Mouse (Mus musculus) mouse embryonic stem cell (cell line): ENCODE measurements around the gene Cryba4.

Source experiments
- in situ Hi-C, 2 experiments: fragments of 300-500 bp; cut with MboI; formaldehyde crosslinking; loops; 1 replicate in 1 of 2; 3 replicates in 1 of 2; pipeline ENCODE4 v1.14.3; 2019 to 2020; ENCODE audit warnings: low sequenced_read_pairs in 2 of 2, low pct_unique_long_range_greater_than_20kb in 1 of 2, mixed read lengths in 1 of 2; ENCODE audit not compliant: unreplicated experiment in 1 of 2

Gene Cryba4

GRCm38 (mm10) chr5:112243539-112244274 is 8.6 kb downstream of the Cryba4 start:
- in situ Hi-C loops, result loop anchor here (5.0 to 10.0 kb wide), 3 partner anchors 79 to 181 kb away; partner anchors contain the start of gene Tfip11 (in 1 of the 2)

GRCm38 (mm10) chr5:112243041-112243440 is 9.3 kb downstream of the Cryba4 start:
- in situ Hi-C loops, result loop anchor here (5.0 to 10.0 kb wide), 3 partner anchors 79 to 182 kb away; partner anchors contain the start of gene Tfip11 (in 1 of the 2)

- in situ Hi-C loops, result loop anchor here (5.0 to 10.0 kb wide), 3 partner anchors 80 to 182 kb away; partner anchors contain the start of gene Tfip11 (in 1 of the 2)
These were observed 9.9 kb downstream of the Cryba4 start for GRCm38 (mm10) chr5:112242361-112242778.

GRCm38 (mm10) chr5:112241849-112242248 is 10.5 kb downstream of the Cryba4 start:
- in situ Hi-C loops, result loop anchor here (5.0 to 10.0 kb wide), 3 partner anchors 80 to 183 kb away; partner anchors contain the start of gene Tfip11 (in 1 of the 2)

- in situ Hi-C loops, result loop anchor here (5.0 to 10.0 kb wide), 3 partner anchors 82 to 184 kb away; partner anchors contain the start of gene Tfip11 (in 1 of the 2)
These were observed 11.6 kb downstream of the Cryba4 start for GRCm38 (mm10) chr5:112240761-112241160.

GRCm38 (mm10) chr5:112238781-112239482 is 13.4 kb downstream of the Cryba4 start:
- in situ Hi-C loops, result no loop called here

- in situ Hi-C loops, result no loop called here
These were observed 14.3 kb downstream of the Cryba4 start for GRCm38 (mm10) chr5:112237866-112238570.

GRCm38 (mm10) chr5:112237439-112237838 is 14.9 kb downstream of the Cryba4 start:
- in situ Hi-C loops, result no loop called here

- in situ Hi-C loops, result no loop called here
These were observed 15.7 kb downstream of the Cryba4 start for GRCm38 (mm10) chr5:112236631-112237030.

- in situ Hi-C loops, result no loop called here
These were observed 16.5 kb downstream of the Cryba4 start for GRCm38 (mm10) chr5:112235806-112236205.

- in situ Hi-C loops, result no loop called here
These were observed 23.9 kb downstream of the Cryba4 start for GRCm38 (mm10) chr5:112228240-112229076.

GRCm38 (mm10) chr5:112227898-112228239 is 24.4 kb downstream of the Cryba4 start:
- in situ Hi-C loops, result no loop called here

GRCm38 (mm10) chr5:112227354-112227753 is 25.0 kb downstream of the Cryba4 start:
- in situ Hi-C loops, result no loop called here

GRCm38 (mm10) chr5:112225591-112225990 is 26.7 kb downstream of the Cryba4 start:
- in situ Hi-C loops, result no loop called here

- in situ Hi-C loops, result no loop called here
These were observed 32.1 kb downstream of the Cryba4 start for GRCm38 (mm10) chr5:112220203-112220602.

- in situ Hi-C loops, result no loop called here
These were observed 32.9 kb downstream of the Cryba4 start for GRCm38 (mm10) chr5:112219398-112219797.

GRCm38 (mm10) chr5:112218679-112219078 is 33.6 kb downstream of the Cryba4 start:
- in situ Hi-C loops, result no loop called here

GRCm38 (mm10) chr5:112217031-112217430 is 35.3 kb downstream of the Cryba4 start:
- in situ Hi-C loops, result no loop called here
